Mouse (Mus musculus) hindbrain, postnatal 0 days (tissue): ENCODE measurements at regions not wholly inside any gene's neighbourhood (a gene's known extent, or its start where the extent isn't known, plus 50 kb on each side); places are given as distances from the start of the nearest gene placed in this dataset.
"Not testable (repeated sequence)": the region's sequence is repeated elsewhere in the genome, so short reads cannot be mapped to it uniquely, and the experiment has no call there.

Experiments
- ATAC-seq: fragments of 200-750 bp; cut with Nextera tagmentation; 2 replicates; pipeline ENCODE4 v1.8.0; 2017; ENCODE audit warnings: mild to moderate bottlenecking, moderate TSS enrichment, moderate library complexity
- DNase-seq: peaks from one replicate; pipeline ENCODE4 v3.0.0-alpha.2; 2015; ENCODE audit warnings: low spot score
- H3K27ac ChIP-seq: fragments of 300-500 bp; sonication (generic); 2 replicates; pipeline ENCODE4 v1.5.1; 2014; ENCODE audit warnings: mild to moderate bottlenecking
- H3K27me3 ChIP-seq: fragments of 300-500 bp; sonication (generic); 2 replicates; pipeline ENCODE4 v1.6.1; 2014; ENCODE audit warnings: low read length, mixed read lengths; ENCODE audit not compliant: insufficient read depth
- H3K36me3 ChIP-seq: fragments of 300-500 bp; sonication (generic); 2 replicates; pipeline ENCODE4 v1.6.1; 2014; ENCODE audit warnings: low read length, mixed read lengths; ENCODE audit not compliant: insufficient read depth
- H3K4me1 ChIP-seq: fragments of 300-500 bp; sonication (generic); 2 replicates; pipeline ENCODE4 v1.6.1; 2014; ENCODE audit warnings: antibody characterized with exemption, low read length, mixed read lengths; ENCODE audit not compliant: insufficient read depth
- H3K4me2 ChIP-seq: fragments of 300-500 bp; sonication (generic); 2 replicates; pipeline ENCODE4 v1.6.1; 2014; ENCODE audit warnings: low read depth, mild to moderate bottlenecking, low read length, moderate library complexity, mixed read lengths
- H3K4me3 ChIP-seq: fragments of 300-500 bp; sonication (generic); 2 replicates; pipeline ENCODE4 v1.5.1; 2014; ENCODE audit warnings: low read length
- H3K9ac ChIP-seq: fragments of 300-500 bp; sonication (generic); replicated peaks from 2 replicates; pipeline ENCODE4 v1.6.1; 2014; ENCODE audit warnings: mild to moderate bottlenecking, low read length, moderate library complexity, mixed read lengths
- H3K9me3 ChIP-seq: fragments of 300-500 bp; sonication (generic); 2 replicates; pipeline ENCODE4 v1.6.1; 2016; ENCODE audit warnings: low read length, mixed read lengths
- CTCF ChIP-seq: IDR thresholded peaks from 2 replicates; pipeline ENCODE4 v1.5.1; 2016; ENCODE audit warnings: antibody characterized with exemption, control low read depth, low read depth
- WGBS: fragments of 180-500 bp; shearing (Covaris S2); extraction: QIAGEN DNeasy Blood & Tissue Kit; methylation state at CpG from one replicate; pipeline ENCODE4 v1.1.7; 2014; 5-methylcytosine and 5-hydroxymethylcytosine counted together

DNA sequence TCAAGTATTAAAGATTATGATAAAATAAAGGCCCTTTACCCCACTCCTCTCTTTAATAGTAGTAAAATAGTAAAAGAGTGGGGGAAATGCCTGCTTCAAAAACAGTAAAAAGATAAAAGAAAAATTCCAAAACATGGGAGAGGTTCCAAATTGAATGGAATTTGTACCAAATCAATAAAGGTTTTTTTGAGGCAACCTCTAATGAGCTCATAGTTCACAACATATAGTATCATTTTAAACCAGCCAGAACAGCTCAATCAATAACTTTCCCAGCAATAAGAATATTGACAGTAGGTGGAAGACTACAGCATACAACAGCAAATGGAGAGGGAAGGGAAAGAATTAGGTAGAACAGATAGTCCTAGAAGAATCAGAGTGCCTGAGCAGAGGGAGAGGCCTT, 224.1 kb downstream of the Antxr2 start:
- no peak overlapping the region for H3K27ac ChIP-seq
- no peaks in the 10 kb centered on the region for H3K9me3 ChIP-seq
- no peak overlapping the region for H3K4me2 ChIP-seq
- no peak for TF ChIP-seq CTCF
- no peak overlapping the region for H3K9ac ChIP-seq
- no peak overlapping the region for H3K4me3 ChIP-seq
- H3K36me3 ChIP-seq, result no peaks in the 10 kb centered on the region
- H3K27me3 ChIP-seq, result no peaks in the 10 kb centered on the region
- H3K4me1 ChIP-seq, result no peaks in the 10 kb centered on the region
- ATAC-seq (no peak), DNase-seq (no peak)

DNA sequence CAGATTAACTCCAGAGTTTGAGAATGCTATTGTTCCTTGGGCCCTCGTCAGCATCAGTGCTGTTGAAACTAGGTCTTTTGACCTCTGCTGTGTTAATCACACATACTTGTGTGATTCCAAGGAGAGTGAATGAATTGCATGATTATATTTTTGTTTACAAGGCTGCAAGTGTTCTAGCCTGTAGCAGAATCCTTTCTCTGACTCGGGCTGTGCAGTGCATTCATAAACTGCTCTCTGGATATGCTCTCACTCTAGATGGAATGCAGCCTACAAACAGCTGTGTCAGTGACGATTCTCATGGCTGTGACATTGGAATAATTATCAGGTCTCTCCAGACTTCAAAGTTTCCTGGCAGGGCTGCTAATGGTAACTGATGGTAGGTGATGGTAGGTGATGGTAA, 230.8 kb downstream of the Antxr2 start:
- no peak overlapping the region for H3K4me3 ChIP-seq
- H3K9ac ChIP-seq, result no peak overlapping the region
- H3K9me3 ChIP-seq, result no peaks in the 10 kb centered on the region
- no peaks in the 10 kb centered on the region for H3K4me1 ChIP-seq
- TF ChIP-seq CTCF, result no peak
- no peak overlapping the region for H3K4me2 ChIP-seq
- ATAC-seq, result no peak
- 19% methylated on average over 3 of the region's 3 CpGs for WGBS
- H3K36me3 ChIP-seq, result no peaks in the 10 kb centered on the region
- no peaks in the 10 kb centered on the region for H3K27me3 ChIP-seq
- DNase-seq, result peak; percentile 10
- H3K27ac ChIP-seq, result no peak overlapping the region

DNA sequence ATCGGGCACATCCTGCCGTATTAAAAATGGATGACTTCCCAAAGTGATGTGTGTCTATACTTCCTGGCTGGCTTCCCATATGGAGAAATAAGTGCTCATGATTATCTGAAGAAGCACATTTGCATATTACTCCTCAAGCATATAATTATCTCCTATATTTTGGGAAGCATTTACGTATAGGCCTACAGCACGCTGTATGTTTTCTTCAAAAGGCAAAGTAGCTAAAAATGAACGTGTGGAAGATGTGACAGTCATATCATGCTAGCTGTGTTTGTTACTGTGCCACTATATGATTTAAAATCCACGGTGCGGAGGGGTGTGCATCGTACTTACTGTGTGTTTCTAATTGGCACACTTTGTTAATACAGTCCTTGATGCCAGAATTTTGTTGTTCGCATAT, 242.7 kb downstream of the Antxr2 start:
- WGBS, result 78% methylated on average over 9 of the region's 9 CpGs
- no peak for DNase-seq

DNA sequence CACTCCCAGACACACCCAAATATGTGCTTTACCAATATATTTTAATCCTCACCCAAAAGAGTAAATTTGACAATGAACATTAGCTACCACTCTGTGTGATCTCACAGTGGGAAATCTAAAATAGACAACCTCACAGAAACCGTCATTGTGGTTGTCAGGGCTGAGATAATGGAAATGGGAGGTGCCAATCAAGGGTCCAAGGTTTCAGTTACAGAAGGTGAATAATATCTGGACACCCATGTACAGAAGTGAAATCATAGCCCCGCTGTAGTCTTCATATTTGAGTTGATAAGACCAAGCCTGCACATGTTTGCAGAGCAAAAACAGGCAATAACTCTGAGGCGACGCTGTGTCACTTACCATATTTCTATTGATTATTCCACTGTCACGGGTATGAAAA, 243.8 kb downstream of the Antxr2 start:
- ATAC-seq, result no peak
- no peaks in the 10 kb centered on the region for H3K36me3 ChIP-seq
- no peak for DNase-seq
- no peaks in the 10 kb centered on the region for H3K4me1 ChIP-seq
- H3K9ac ChIP-seq, result no peak overlapping the region
- H3K9me3 ChIP-seq, result no peaks in the 10 kb centered on the region
- no peak overlapping the region for H3K4me2 ChIP-seq
- H3K27me3 ChIP-seq, result no peaks in the 10 kb centered on the region
- H3K27ac ChIP-seq, result no peak overlapping the region
- no peak for TF ChIP-seq CTCF
- H3K4me3 ChIP-seq, result no peak overlapping the region
- WGBS, result 86% methylated on average over 5 of the region's 5 CpGs

More for the DNA sequence above, 242.7 kb downstream of the Antxr2 start:
- no peak overlapping the region for H3K27ac ChIP-seq
- H3K4me3 ChIP-seq, result no peak overlapping the region
- no peaks in the 10 kb centered on the region for H3K9me3 ChIP-seq
- TF ChIP-seq CTCF, result no peak
- no peak for ATAC-seq
- no peaks in the 10 kb centered on the region for H3K27me3 ChIP-seq
- no peaks in the 10 kb centered on the region for H3K4me1 ChIP-seq
- no peak overlapping the region for H3K4me2 ChIP-seq
- no peak overlapping the region for H3K9ac ChIP-seq
- no peaks in the 10 kb centered on the region for H3K36me3 ChIP-seq

DNA sequence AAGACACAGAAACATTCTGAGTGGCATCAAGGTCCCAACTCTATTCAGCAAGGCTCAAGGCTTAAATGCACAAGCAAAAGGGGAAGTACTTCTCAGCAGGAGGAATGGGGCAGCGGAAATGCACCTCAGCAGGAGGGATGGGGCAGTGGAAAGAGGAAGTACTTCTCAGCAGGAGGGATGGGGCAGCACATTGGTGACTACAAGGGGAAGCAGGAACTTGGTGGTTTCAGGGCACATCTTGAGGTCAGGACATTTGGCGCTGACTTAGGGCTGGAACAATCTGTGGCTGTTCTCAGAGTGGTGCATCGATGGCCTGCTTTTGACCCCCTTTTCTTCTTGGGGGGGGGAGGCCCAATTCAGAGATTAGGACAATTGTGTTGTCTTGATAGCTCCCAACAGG, 255.7 kb downstream of the Antxr2 start:
- H3K9ac ChIP-seq, H3K4me2 ChIP-seq, DNase-seq, H3K4me1 ChIP-seq, ATAC-seq, H3K36me3 ChIP-seq, H3K9me3 ChIP-seq, H3K27ac ChIP-seq, H3K27me3 ChIP-seq, H3K4me3 ChIP-seq: not testable (repeated sequence)
- WGBS, result 80% methylated on average over 3 of the region's 3 CpGs

DNA sequence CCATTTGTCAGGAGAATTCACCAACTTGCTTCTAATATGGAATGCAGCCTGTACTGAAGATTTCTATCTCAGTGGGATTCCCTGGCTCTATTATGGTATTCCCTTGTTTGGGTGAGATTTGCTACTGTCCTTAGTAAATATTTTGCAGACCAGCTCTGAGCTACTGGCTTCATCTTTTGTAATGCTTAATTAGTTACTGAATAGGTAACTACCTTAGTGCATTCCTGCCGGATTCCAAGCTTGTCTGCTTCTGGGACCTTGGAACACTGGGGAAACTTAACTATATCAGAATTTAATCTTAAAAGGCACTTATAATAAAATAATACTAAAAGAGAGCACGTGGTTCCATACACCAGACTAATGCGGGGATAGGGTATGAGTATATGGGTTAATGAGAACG, 257.4 kb downstream of the Antxr2 start:
- WGBS, result 76% methylated on average over 4 of the region's 4 CpGs
- not testable (repeated sequence) for H3K27me3 ChIP-seq, H3K4me1 ChIP-seq, H3K36me3 ChIP-seq, H3K4me3 ChIP-seq, DNase-seq, H3K27ac ChIP-seq, H3K9ac ChIP-seq, H3K4me2 ChIP-seq, ATAC-seq, H3K9me3 ChIP-seq

DNA sequence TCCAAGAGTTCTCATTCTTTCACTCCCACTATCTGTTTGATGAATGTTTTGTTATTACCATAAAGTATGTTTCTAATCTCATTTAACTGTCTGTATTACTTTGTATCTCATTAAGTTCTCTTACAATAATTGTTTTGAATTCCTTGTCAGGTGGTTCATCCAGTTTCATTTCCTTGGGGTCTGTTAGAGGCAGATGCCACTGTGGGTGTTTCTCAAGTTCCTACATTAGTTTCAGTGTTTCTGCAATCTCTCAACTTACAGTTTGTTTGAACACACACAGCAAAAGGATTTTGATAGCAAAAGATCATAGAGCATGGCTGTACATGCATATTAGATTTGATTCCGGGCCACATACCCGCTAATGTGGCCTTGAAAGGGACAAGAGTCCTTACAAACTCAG, 280.5 kb upstream of the Gk2 start:
- H3K27ac ChIP-seq, result no peak overlapping the region
- no peak for TF ChIP-seq CTCF
- no peaks in the 10 kb centered on the region for H3K9me3 ChIP-seq
- DNase-seq (no peak), ATAC-seq (no peak)
- no peaks in the 10 kb centered on the region for H3K27me3 ChIP-seq
- no peak overlapping the region for H3K4me3 ChIP-seq
- WGBS, result 97% methylated on average over 2 of the region's 2 CpGs
- H3K4me1 ChIP-seq, result no peaks in the 10 kb centered on the region
- no peaks in the 10 kb centered on the region for H3K36me3 ChIP-seq
- H3K9ac ChIP-seq, result no peak overlapping the region
- no peak overlapping the region for H3K4me2 ChIP-seq

DNA sequence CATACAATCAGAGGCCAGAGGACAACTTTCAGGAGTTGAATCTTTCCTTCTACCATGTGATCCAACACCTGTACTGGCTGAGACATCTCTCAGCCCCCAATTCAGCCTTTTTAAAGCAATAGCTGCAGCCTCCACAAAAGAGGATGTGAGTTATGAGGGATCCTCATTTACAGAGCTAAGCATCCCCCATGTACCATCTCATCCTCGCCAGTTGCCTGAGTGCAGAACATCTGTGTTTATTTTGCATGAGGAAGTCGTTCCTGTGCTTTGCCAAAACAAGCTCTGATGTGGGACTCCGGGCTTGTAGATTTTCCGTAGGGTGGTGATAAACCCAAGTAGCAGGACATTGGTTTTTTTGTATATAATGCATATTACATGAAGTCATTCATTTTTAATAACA, 274.1 kb upstream of the Gk2 start:
- TF ChIP-seq CTCF, result no peak
- ATAC-seq, result no peak
- 74% methylated on average over 4 of the region's 4 CpGs for WGBS

DNA sequence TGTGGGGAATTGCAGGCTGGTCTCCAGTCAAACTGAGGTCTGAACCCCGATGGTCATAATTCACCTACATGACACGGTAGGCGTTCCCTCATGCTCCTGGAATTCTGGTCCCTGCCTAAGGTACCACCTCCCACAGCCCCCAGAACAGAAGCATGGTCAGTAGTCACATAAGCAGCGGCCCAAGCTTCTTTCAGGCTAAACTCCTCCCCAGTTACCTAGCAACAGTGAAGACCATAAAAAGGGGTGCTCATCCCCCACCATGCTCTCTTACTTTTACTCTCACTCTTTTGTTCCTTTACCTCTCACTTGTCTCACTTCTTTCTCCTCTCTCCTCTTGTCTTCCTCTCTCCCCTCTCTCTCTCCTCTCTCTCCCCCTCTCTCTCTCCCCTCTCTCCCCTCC, 262.5 kb upstream of the Gk2 start:
- ATAC-seq, result not testable (repeated sequence)

More for the DNA sequence above, 274.1 kb upstream of the Gk2 start:
- Histone ChIP-seq H3K4me2 (no peak overlapping the region), H3K36me3 (no peaks in the 10 kb centered on the region), H3K9me3 (no peaks in the 10 kb centered on the region), H3K4me3 (no peak overlapping the region), H3K27ac (no peak overlapping the region), H3K9ac (no peak overlapping the region), H3K27me3 (no peaks in the 10 kb centered on the region), H3K4me1 (no peaks in the 10 kb centered on the region)
- DNase-seq, result no peak

More for the DNA sequence above, 262.5 kb upstream of the Gk2 start:
- H3K9ac ChIP-seq, H3K4me3 ChIP-seq, H3K36me3 ChIP-seq, H3K9me3 ChIP-seq, H3K27ac ChIP-seq, DNase-seq, H3K4me1 ChIP-seq, H3K27me3 ChIP-seq, H3K4me2 ChIP-seq: not testable (repeated sequence)
- 15% methylated on average over 4 of the region's 4 CpGs for WGBS
